Mouse (Mus musculus) hindbrain, embryonic 15.5 days (tissue): ENCODE data around the gene Muc5ac. TPM values are rescaled to one million over a fixed set of nuclear protein-coding genes. Genes with fewer than 3 reads are reported as not detected.

Source experiments
- ATAC-seq: fragments of 200-750 bp; cut with Nextera tagmentation; 2 replicates; pipeline ENCODE4 v1.8.0; 2017; ENCODE audit warnings: low read depth, moderate number of reproducible peaks, moderate TSS enrichment; ENCODE audit not compliant: low FRiP score
- H3K27ac ChIP-seq: fragments of 300-500 bp; sonication (generic); replicated peaks from 2 replicates; pipeline ENCODE4 v1.5.1; 2015; ENCODE audit warnings: mild to moderate bottlenecking, inconsistent platforms
- H3K27me3 ChIP-seq: fragments of 300-500 bp; sonication (generic); 2 replicates; pipeline ENCODE4 v1.6.1; 2015; ENCODE audit warnings: control low read depth, inconsistent platforms
- H3K36me3 ChIP-seq: fragments of 300-500 bp; sonication (generic); 2 replicates; pipeline ENCODE4 v1.6.1; 2015; ENCODE audit warnings: control low read depth, inconsistent platforms
- H3K4me1 ChIP-seq: fragments of 300-500 bp; sonication (generic); replicated peaks from 2 replicates; pipeline ENCODE4 v1.6.1; 2015; ENCODE audit warnings: control low read depth, inconsistent platforms
- H3K4me2 ChIP-seq: fragments of 300-500 bp; sonication (generic); 2 replicates; pipeline ENCODE4 v1.6.1; 2015; ENCODE audit warnings: moderate library complexity, mild to moderate bottlenecking, inconsistent platforms
- H3K4me3 ChIP-seq: fragments of 300-500 bp; sonication (generic); 2 replicates; pipeline ENCODE4 v1.5.1; 2015; ENCODE audit warnings: mild to moderate bottlenecking, inconsistent platforms
- H3K9ac ChIP-seq: fragments of 300-500 bp; sonication (generic); 2 replicates; pipeline ENCODE4 v1.6.1; 2015; ENCODE audit warnings: inconsistent platforms
- H3K9me3 ChIP-seq: fragments of 300-500 bp; sonication (generic); 2 replicates; pipeline ENCODE4 v1.6.1; 2016; ENCODE audit warnings: control low read depth, inconsistent platforms
- WGBS: fragments of 180-500 bp; shearing (Covaris S2); methylation state at CpG from one replicate; pipeline ENCODE4 v1.1.7; 2015; 5-methylcytosine and 5-hydroxymethylcytosine counted together
- polyA plus RNA-seq: library from polyadenylated mRNA; unstranded; fragments of >200 nt; fragmentation: Nextera tagmentation; extraction: Ambion mirVana; gene quantifications from 2 replicates; pipeline ENCODE4 v1.2.1, GENCODE M21; 2015

The Muc5ac gene
- polyA plus RNA-seq, 1 experiment from 2014 or later, result not detected

DNA sequence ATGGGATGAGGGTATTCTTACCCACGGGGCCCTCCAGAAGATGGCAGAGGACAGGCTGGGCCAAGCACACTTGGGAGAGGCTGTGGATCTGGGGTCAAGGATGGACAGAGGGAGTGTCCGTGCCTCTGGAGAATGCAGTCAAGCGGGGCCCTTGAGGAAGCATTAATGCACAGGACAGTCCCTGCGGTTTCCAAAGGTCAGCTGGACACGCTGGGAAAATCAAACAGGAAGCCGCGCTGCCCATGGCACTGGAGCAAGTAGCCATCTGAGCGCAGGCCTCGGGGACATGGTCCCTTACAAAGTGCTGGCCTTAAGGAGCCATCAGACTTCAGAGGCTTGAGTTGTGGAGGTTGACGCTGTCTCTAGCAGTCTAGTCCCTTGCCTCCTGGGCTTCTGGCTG, 51.6 kb downstream of the Muc5ac start:
- ATAC-seq, result no peak
- no peak overlapping the region for H3K4me3 ChIP-seq
- H3K4me2 ChIP-seq, result no peak overlapping the region
- H3K9me3 ChIP-seq, result no peaks in the 10 kb centered on the region
- WGBS, result 91% methylated on average over 10 of the region's 10 CpGs
- no peak overlapping the region for H3K9ac ChIP-seq
- H3K27me3 ChIP-seq, result no peaks in the 10 kb centered on the region
- H3K36me3 ChIP-seq, result no peaks in the 10 kb centered on the region
- no peak overlapping the region for H3K27ac ChIP-seq
- no peaks in the 10 kb centered on the region for H3K4me1 ChIP-seq

DNA sequence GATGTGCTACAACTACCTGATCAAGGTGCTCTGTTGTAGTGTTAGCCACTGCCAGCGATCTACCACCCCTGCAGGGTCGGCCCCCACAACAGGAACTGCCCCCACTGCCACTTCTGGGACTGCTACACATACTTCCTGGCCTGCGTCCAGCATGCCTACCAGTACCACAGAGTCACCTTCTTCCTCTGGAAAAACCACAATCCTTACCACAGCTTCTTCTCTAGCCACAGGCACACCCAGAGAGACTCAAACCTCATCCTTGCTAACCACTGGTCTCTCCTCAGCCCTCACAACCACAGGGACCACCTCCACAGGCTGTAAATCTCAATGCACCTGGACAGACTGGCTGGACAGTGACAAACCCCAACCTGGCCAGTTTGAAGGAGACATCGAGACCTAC, 72.3 kb downstream of the Muc5ac start:
- Histone ChIP-seq H3K36me3 (no peaks in the 10 kb centered on the region), H3K4me3 (no peak overlapping the region), H3K4me2 (no peak overlapping the region), H3K9ac (no peak overlapping the region), H3K4me1 (no peaks in the 10 kb centered on the region), H3K27me3 (no peaks in the 10 kb centered on the region), H3K9me3 (no peaks in the 10 kb centered on the region), H3K27ac (no peak overlapping the region)
- ATAC-seq, result no peak
- WGBS, result 84% methylated on average over 4 of the region's 4 CpGs

Other genes starting within 250 kb of the Muc5ac start
- 48.2 and 49.0 TPM in 2 replicates for gene Chid1, start 249.1 kb upstream of the Muc5ac start, polyA plus RNA-seq
- 116 and 125 TPM in 2 replicates for gene Ap2a2, start 226.8 kb upstream of the Muc5ac start, polyA plus RNA-seq
- 0.25 and 0.26 TPM in 2 replicates for gene Muc6, start 133.7 kb upstream of the Muc5ac start, polyA plus RNA-seq
- 0.22 and 0.29 TPM in 2 replicates for gene Muc2, start 98.6 kb upstream of the Muc5ac start, polyA plus RNA-seq
- 0.01 and 0.03 TPM in 2 replicates for gene Muc5b, start 50.1 kb downstream of the Muc5ac start, polyA plus RNA-seq
- gene Tollip, start 129.5 kb downstream of the Muc5ac start, polyA plus RNA-seq, result 75.7 and 80.3 TPM in 2 replicates
- gene Brsk2, start 160.8 kb downstream of the Muc5ac start, polyA plus RNA-seq, result 20.6 and 23.1 TPM in 2 replicates